Comparison of ENCODE assay signal across 10 mouse cellular contexts in genomic region chr17:73723885-73724682, GRCm38 (mm10). TPM values are rescaled to one million over a fixed set of nuclear protein-coding genes. Genes with fewer than 3 reads are reported as not detected.
DNase-seq lines count a peak whose midpoint lies in the region; ATAC-seq and TF ChIP-seq lines count a peak whose summit lies in the region.
"Had no signal": no experiment of that assay in that cellular context is flagged by ENCODE, and none has a peak within 500 bp of the region (broad histone marks: within the 10 kb centered on the region; RNA-seq: fewer than 3 reads in every experiment).

No protein-coding gene starts in this region.

- no peak overlapping the region for H3K9ac ChIP-seq in intestine, postnatal 0 days (ENCODE audit: low read depth, low read length)
- H3K9ac ChIP-seq in intestine, embryonic 15.5 days: no peak overlapping the region

- H3K36me3 ChIP-seq in intestine, postnatal 0 days (ENCODE audit: control insufficient read depth, insufficient read depth): no peaks in the 10 kb centered on the region
- H3K36me3 ChIP-seq in intestine, embryonic 15.5 days: no peaks in the 10 kb centered on the region

- no peaks in the 10 kb centered on the region for H3K4me1 ChIP-seq in intestine, postnatal 0 days (replicated peaks; ENCODE audit: control insufficient read depth, insufficient read depth, low read length)
- H3K4me1 ChIP-seq in intestine, embryonic 15.5 days (replicated peaks): no peaks in the 10 kb centered on the region

- ATAC-seq in intestine, postnatal 0 days: no peak
- ATAC-seq in intestine, embryonic 15.5 days: no peak
- no peak for ATAC-seq in Patski

- CTCF ChIA-PET in Patski (lab: Charles Lee): interaction anchor here (1.0 to 1.4 kb wide), 4 partner anchors 9 to 419 kb away, joined by 3 to 5 read pairs (median 4); partner anchors contain the start of gene Galnt14

- no peaks in the 10 kb centered on the region for H3K9me3 ChIP-seq in intestine, postnatal 0 days (ENCODE audit: control insufficient read depth)
- no peaks in the 10 kb centered on the region for H3K9me3 ChIP-seq in intestine, embryonic 15.5 days

- peak; percentile 7 for DNase-seq in adrenal gland, postnatal 10 days
- no peak for DNase-seq in adrenal gland, postnatal 25 days
- DNase-seq in Patski (ENCODE audit: low read depth, low spot score): no peak
- peak; percentile 10 for DNase-seq in lung, postnatal 25 days (ENCODE audit: low spot score)
- DNase-seq in frontal cortex, postnatal 14 days (ENCODE audit: low spot score in 2 of 2): no peak
- DNase-seq in layer of hippocampus, postnatal 25 days (ENCODE audit: extremely low spot score in 1 of 2, low spot score in 1 of 2): no peak
- DNase-seq: gastrocnemius, postnatal 10 days had no signal

- TF ChIP-seq CTCF in intestine, postnatal 0 days (IDR thresholded peaks at IDR 0.05; ENCODE audit: low read depth): peak; percentile 74
- peak; percentile 47 for TF ChIP-seq CTCF in Patski (IDR thresholded peaks at IDR 0.05)

- H3K27me3 ChIP-seq in intestine, postnatal 0 days (replicated peaks; ENCODE audit: control insufficient read depth, insufficient read depth, low read length): no peaks in the 10 kb centered on the region
- no peaks in the 10 kb centered on the region for H3K27me3 ChIP-seq in intestine, embryonic 15.5 days (replicated peaks)
- H3K27me3 ChIP-seq in Patski: peaks cover 29% of the 10 kb centered on the region

- WGBS in intestine, postnatal 0 days: 58% methylated on average over 8 of the region's 8 CpGs
- WGBS in intestine, embryonic 15.5 days: 60% methylated on average over 8 of the region's 8 CpGs

- no peak overlapping the region for H3K27ac ChIP-seq in intestine, postnatal 0 days (ENCODE audit: low read depth, low read length)
- H3K27ac ChIP-seq in intestine, embryonic 15.5 days: no peak overlapping the region

- no peak overlapping the region for H3K4me3 ChIP-seq in intestine, postnatal 0 days (ENCODE audit: low read depth, low read length)
- no peak overlapping the region for H3K4me3 ChIP-seq in intestine, embryonic 15.5 days (replicated peaks)
- H3K4me3 ChIP-seq: myocyte had no signal

- POLR2A ChIA-PET in Patski (lab: Charles Lee): no interaction called here

- H3K4me2 ChIP-seq in intestine, postnatal 0 days (replicated peaks; ENCODE audit: low read depth): no peak overlapping the region
- no peak overlapping the region for H3K4me2 ChIP-seq in intestine, embryonic 15.5 days (replicated peaks)

- in situ Hi-C loops in Patski (cut with MboI; ENCODE audit: low pct_unique_long_range_greater_than_20kb): no loop called here

RNA-seq across cellular contexts. Expression of gene Galnt14, which starts 13.8 kb away (rescaled TPM):
- total RNA-seq in adrenal gland, postnatal 10 days (2021): 1 to 10 TPM in 1 of 2 experiments, under 1 TPM in 1; 0.42 to 1.0 TPM
- 1.6 and 2.1 TPM in 2 replicates for total RNA-seq in adrenal gland, postnatal 25 days (2021)
- 0.08 and 0.30 TPM in 2 replicates for polyA plus RNA-seq in intestine, postnatal 0 days (2015; fragmentation: Nextera tagmentation; extraction: Ambion mirVana)
- polyA plus RNA-seq in intestine, embryonic 15.5 days (2015; fragmentation: Nextera tagmentation; extraction: Ambion mirVana): 0.67 and 0.90 TPM in 2 replicates
- polyA plus RNA-seq in Patski (2021): 18.7 TPM
- 10 to 100 TPM; 18.9 to 21.9 TPM for total RNA-seq in layer of hippocampus, postnatal 25 days (2021)
- polyA plus RNA-seq: myocyte had no signal

Comparison
In these comparisons a context has a peak if more than half of its experiments do, and no peak if none do; other contexts are left out.
1. DNase-seq: peak in adrenal gland, postnatal 10 days (single experiment) and lung, postnatal 25 days (single experiment); none in adrenal gland, postnatal 25 days (single experiment), Patski (single experiment), frontal cortex, postnatal 14 days (0 of 2) and layer of hippocampus, postnatal 25 days (0 of 2).